Mouse (Mus musculus): ENCODE results near the gene Arhgap10. TPM values are rescaled to one million over a fixed set of nuclear protein-coding genes. Genes with fewer than 3 reads are reported as not detected.

Arhgap10 gene
- polyA plus RNA-seq, 1 experiment from 2014 or later = 25.7 TPM

GRCm38 (mm10) chr8:77360423-77360822 is 157.3 kb downstream of the Arhgap10 start:
- whole genome bisulfite sequencing = 94% methylated on average over 5 of the region's 5 CpGs
- Histone ChIP-seq H3K36me3 (peaks cover 7% of the 10 kb centered on the region; the same call in 1 of the 2 replicates), H3K4me3 (no peak overlapping the region), H3K27ac (no peak overlapping the region), H3K27me3 (ENCODE audit: insufficient read depth, poor library complexity, severe bottlenecking) (no peaks in the 10 kb centered on the region), H3K4me1 (no peaks in the 10 kb centered on the region), H3K9me3 (no peaks in the 10 kb centered on the region)
- no peak for DNase-seq (ENCODE audit: low spot score)

- no peak for DNase-seq (ENCODE audit: low spot score)
- Histone ChIP-seq H3K4me1 (0 out of 2 replicates have a peak, but pooled peaks cover 5% of the 10 kb centered on the region), H3K27ac (no peak overlapping the region), H3K9me3 (no peaks in the 10 kb centered on the region), H3K36me3 (no peaks in the 10 kb centered on the region), H3K27me3 (ENCODE audit: insufficient read depth, poor library complexity, severe bottlenecking) (no peaks in the 10 kb centered on the region), H3K4me3 (no peak overlapping the region)
- WGBS = 85% methylated on average over 8 of the region's 8 CpGs
Measured at GRCm38 (mm10) chr8:77357126-77357525, 160.6 kb downstream of the Arhgap10 start.

GRCm38 (mm10) chr8:77355344-77355743 is 162.4 kb downstream of the Arhgap10 start:
- Histone ChIP-seq H3K27ac (no peak overlapping the region), H3K27me3 (ENCODE audit: insufficient read depth, poor library complexity, severe bottlenecking) (no peaks in the 10 kb centered on the region), H3K9me3 (no peaks in the 10 kb centered on the region), H3K4me3 (no peak overlapping the region), H3K4me1 (0 out of 2 replicates have a peak, but pooled peaks cover 5% of the 10 kb centered on the region), H3K36me3 (0 out of 2 replicates have a peak, but pooled peaks cover 7% of the 10 kb centered on the region)
- 91% methylated on average over 5 of the region's 5 CpGs for WGBS
- DNase-seq (ENCODE audit: low spot score) = no peak

GRCm38 (mm10) chr8:77354189-77354588 is 163.6 kb downstream of the Arhgap10 start:
- Histone ChIP-seq H3K9me3 (no peaks in the 10 kb centered on the region), H3K4me3 (no peak overlapping the region), H3K4me1 (0 out of 2 replicates have a peak, but pooled peaks cover 5% of the 10 kb centered on the region), H3K27ac (no peak overlapping the region), H3K36me3 (0 out of 2 replicates have a peak, but pooled peaks cover 7% of the 10 kb centered on the region), H3K27me3 (ENCODE audit: insufficient read depth, poor library complexity, severe bottlenecking) (no peaks in the 10 kb centered on the region)
- no peak for DNase-seq (ENCODE audit: low spot score)
- 81% methylated on average over 1 of the region's 1 CpGs for WGBS

GRCm38 (mm10) chr8:77351177-77351860 is 166.4 kb downstream of the Arhgap10 start:
- 89% methylated on average over 9 of the region's 9 CpGs for WGBS
- H3K27ac ChIP-seq = no peak overlapping the region
- DNase-seq (ENCODE audit: low spot score) = no peak

GRCm38 (mm10) chr8:77350121-77350777 is 167.5 kb downstream of the Arhgap10 start:
- Histone ChIP-seq H3K27me3 (ENCODE audit: insufficient read depth, poor library complexity, severe bottlenecking) (no peaks in the 10 kb centered on the region), H3K27ac (no peak overlapping the region), H3K9me3 (no peaks in the 10 kb centered on the region), H3K4me1 (0 out of 2 replicates have a peak, but pooled peaks cover 5% of the 10 kb centered on the region), H3K4me3 (no peak overlapping the region), H3K36me3 (peaks cover 13% of the 10 kb centered on the region; the same call in 1 of the 2 replicates)
- 86% methylated on average over 4 of the region's 4 CpGs for WGBS
- DNase-seq (ENCODE audit: low spot score) = no peak

More at GRCm38 (mm10) chr8:77351177-77351860, 166.4 kb downstream of the Arhgap10 start:
- Histone ChIP-seq H3K27me3 (ENCODE audit: insufficient read depth, poor library complexity, severe bottlenecking) (no peaks in the 10 kb centered on the region), H3K4me3 (no peak overlapping the region), H3K9me3 (no peaks in the 10 kb centered on the region), H3K4me1 (0 out of 2 replicates have a peak, but pooled peaks cover 5% of the 10 kb centered on the region), H3K36me3 (0 out of 2 replicates have a peak, but pooled peaks cover 7% of the 10 kb centered on the region)

- Histone ChIP-seq H3K4me3 (no peak overlapping the region), H3K36me3 (peaks cover 15% of the 10 kb centered on the region), H3K4me1 (peaks cover 10% of the 10 kb centered on the region; the same call in 1 of the 2 replicates), H3K27me3 (ENCODE audit: insufficient read depth, poor library complexity, severe bottlenecking) (no peaks in the 10 kb centered on the region), H3K27ac (no peak overlapping the region), H3K9me3 (no peaks in the 10 kb centered on the region)
- DNase-seq (ENCODE audit: low spot score) = no peak
- 86% methylated on average over 6 of the region's 6 CpGs for WGBS
Measured at GRCm38 (mm10) chr8:77343916-77344315, 173.8 kb downstream of the Arhgap10 start.

GRCm38 (mm10) chr8:77343335-77343734 is 174.4 kb downstream of the Arhgap10 start:
- Histone ChIP-seq H3K4me3 (no peak overlapping the region), H3K4me1 (peaks cover 10% of the 10 kb centered on the region; the same call in 1 of the 2 replicates), H3K27ac (no peak overlapping the region), H3K36me3 (peaks cover 15% of the 10 kb centered on the region), H3K9me3 (no peaks in the 10 kb centered on the region), H3K27me3 (ENCODE audit: insufficient read depth, poor library complexity, severe bottlenecking) (no peaks in the 10 kb centered on the region)
- DNase-seq (ENCODE audit: low spot score) = no peak
- WGBS = 89% methylated on average over 3 of the region's 3 CpGs

- WGBS = 84% methylated on average over 4 of the region's 4 CpGs
- Histone ChIP-seq H3K9me3 (no peaks in the 10 kb centered on the region), H3K27ac (no peak overlapping the region), H3K4me3 (no peak overlapping the region), H3K4me1 (peaks cover 18% of the 10 kb centered on the region; the same call in 1 of the 2 replicates), H3K36me3 (peaks cover 15% of the 10 kb centered on the region), H3K27me3 (ENCODE audit: insufficient read depth, poor library complexity, severe bottlenecking) (no peaks in the 10 kb centered on the region)
- no peak for DNase-seq (ENCODE audit: low spot score)
Measured at GRCm38 (mm10) chr8:77342144-77342543, 175.6 kb downstream of the Arhgap10 start.

- WGBS = 62% methylated on average over 9 of the region's 9 CpGs
- peaks cover 15% of the 10 kb centered on the region for H3K36me3 ChIP-seq
- peaks cover 18% of the 10 kb centered on the region; the same call in 1 of the 2 replicates for H3K4me1 ChIP-seq
- no peak overlapping the region for H3K27ac ChIP-seq
- no peaks in the 10 kb centered on the region for H3K27me3 ChIP-seq (ENCODE audit: insufficient read depth, poor library complexity, severe bottlenecking)
- no peak overlapping the region for H3K4me3 ChIP-seq
- no peak for DNase-seq (ENCODE audit: low spot score)
- H3K9me3 ChIP-seq = no peaks in the 10 kb centered on the region
Measured at GRCm38 (mm10) chr8:77341329-77341728, 176.4 kb downstream of the Arhgap10 start.

- Histone ChIP-seq H3K27me3 (ENCODE audit: insufficient read depth, poor library complexity, severe bottlenecking) (no peaks in the 10 kb centered on the region), H3K9me3 (no peaks in the 10 kb centered on the region), H3K4me3 (no peak overlapping the region), H3K4me1 (peaks cover 18% of the 10 kb centered on the region; the same call in 1 of the 2 replicates), H3K27ac (no peak overlapping the region), H3K36me3 (peaks cover 9% of the 10 kb centered on the region)
- no peak for DNase-seq (ENCODE audit: low spot score)
- WGBS = 87% methylated on average over 6 of the region's 6 CpGs
Measured at GRCm38 (mm10) chr8:77340046-77340747, 177.6 kb downstream of the Arhgap10 start.

- WGBS = 72% methylated on average over 12 of the region's 12 CpGs
Measured at GRCm38 (mm10) chr8:77337272-77337671, 180.5 kb downstream of the Arhgap10 start.

More at GRCm38 (mm10) chr8:77337272-77337671, 180.5 kb downstream of the Arhgap10 start:
- no peak for DNase-seq (ENCODE audit: low spot score)
- H3K27ac ChIP-seq = peak overlapping the region; percentile 25; the same call in 1 of the 2 replicates
- 0 out of 2 replicates have a peak, but pooled peaks cover 7% of the 10 kb centered on the region for H3K36me3 ChIP-seq
- H3K9me3 ChIP-seq = no peaks in the 10 kb centered on the region
- no peak overlapping the region for H3K4me3 ChIP-seq
- no peaks in the 10 kb centered on the region for H3K27me3 ChIP-seq (ENCODE audit: insufficient read depth, poor library complexity, severe bottlenecking)
- peaks cover 18% of the 10 kb centered on the region; the same call in 1 of the 2 replicates for H3K4me1 ChIP-seq

All from heart, embryonic 10.5 days (tissue).